ENCODE assay signal across 11 mouse cellular contexts in genomic region chr12:85195086-85195485, GRCm38 (mm10). TPM values are rescaled to one million over a fixed set of nuclear protein-coding genes. Genes with fewer than 3 reads are reported as not detected.
DNase-seq lines count a peak whose midpoint lies in the region; ATAC-seq and TF ChIP-seq lines count a peak whose summit lies in the region.
"Had no signal": no experiment of that assay in that cellular context is flagged by ENCODE, and none has a peak within 500 bp of the region (broad histone marks: within the 10 kb centered on the region; RNA-seq: fewer than 3 reads in every experiment).

No protein-coding gene starts in this region.

- TF ChIP-seq POLR2A in lung, adult 2 months (IDR thresholded peaks at IDR 0.05; ENCODE audit: borderline replicate concordance, extremely low read depth, low read depth, low read length): no peak

- no peak overlapping the region for H3K4me3 ChIP-seq in forebrain, embryonic 13.5 days
- H3K4me3 ChIP-seq in forebrain, embryonic 10.5 days: no peak overlapping the region
- H3K4me3 ChIP-seq in hindbrain, embryonic 15.5 days: no peak overlapping the region
- H3K4me3 ChIP-seq in hindbrain, embryonic 10.5 days: no peak overlapping the region
- no peak overlapping the region for H3K4me3 ChIP-seq in lung, postnatal 0 days (ENCODE audit: low read depth, low read length)
- H3K4me3 ChIP-seq in lung, adult 2 months (replicated peaks; ENCODE audit: extremely low read depth, low read depth, low read length): no peak overlapping the region
- H3K4me3 ChIP-seq in midbrain, embryonic 15.5 days: no peak overlapping the region
- H3K4me3 ChIP-seq: forebrain, embryonic 15.5 days; liver, embryonic 13.5 days had no signal

- TF ChIP-seq CTCF in lung, postnatal 0 days (IDR thresholded peaks at IDR 0.05): no peak
- TF ChIP-seq CTCF in lung, adult 2 months (IDR thresholded peaks at IDR 0.05; ENCODE audit: insufficient read depth, low read length): no peak

- H3K27ac ChIP-seq in forebrain, embryonic 13.5 days: peak overlapping the region; percentile 31
- H3K27ac ChIP-seq in forebrain, embryonic 10.5 days: no peak overlapping the region
- H3K27ac ChIP-seq in hindbrain, embryonic 15.5 days (replicated peaks): no peak overlapping the region
- H3K27ac ChIP-seq in hindbrain, embryonic 10.5 days: no peak overlapping the region
- H3K27ac ChIP-seq in lung, postnatal 0 days (ENCODE audit: low read length): no peak overlapping the region
- no peak overlapping the region for H3K27ac ChIP-seq in midbrain, embryonic 15.5 days
- H3K27ac ChIP-seq: liver, embryonic 13.5 days had no signal

- H3K9ac ChIP-seq in forebrain, embryonic 13.5 days: no peak overlapping the region
- no peak overlapping the region for H3K9ac ChIP-seq in hindbrain, embryonic 15.5 days
- H3K9ac ChIP-seq in lung, postnatal 0 days (replicated peaks; ENCODE audit: low read depth): no peak overlapping the region
- H3K9ac ChIP-seq in midbrain, embryonic 15.5 days: no peak overlapping the region
- H3K9ac ChIP-seq: forebrain, embryonic 15.5 days; liver, embryonic 13.5 days had no signal

- H3K4me1 ChIP-seq in forebrain, embryonic 13.5 days: peaks cover 29% of the 10 kb centered on the region
- H3K4me1 ChIP-seq in forebrain, embryonic 10.5 days: peaks cover 31% of the 10 kb centered on the region
- H3K4me1 ChIP-seq in hindbrain, embryonic 15.5 days (replicated peaks): peaks cover 31% of the 10 kb centered on the region
- peaks cover 29% of the 10 kb centered on the region for H3K4me1 ChIP-seq in hindbrain, embryonic 10.5 days (replicated peaks)
- H3K4me1 ChIP-seq in lung, postnatal 0 days (ENCODE audit: insufficient read depth, low read depth, low read length): peaks cover 2% of the 10 kb centered on the region; the same call in 1 of the 2 replicates
- H3K4me1 ChIP-seq in lung, adult 2 months (ENCODE audit: control insufficient read depth, insufficient read depth, low read length): peaks cover 5% of the 10 kb centered on the region
- H3K4me1 ChIP-seq in midbrain, embryonic 15.5 days: no peaks in the 10 kb centered on the region

- no peak for TF ChIP-seq EP300 in lung, postnatal 0 days (IDR thresholded peaks at IDR 0.05)

- no peak overlapping the region for H3K4me2 ChIP-seq in forebrain, embryonic 13.5 days
- H3K4me2 ChIP-seq in hindbrain, embryonic 15.5 days: no peak overlapping the region
- no peak overlapping the region for H3K4me2 ChIP-seq in lung, postnatal 0 days (replicated peaks; ENCODE audit: low read depth, low read length)
- H3K4me2 ChIP-seq in midbrain, embryonic 15.5 days: no peak overlapping the region
- H3K4me2 ChIP-seq: forebrain, embryonic 15.5 days; liver, embryonic 13.5 days had no signal

- no peak for DNase-seq in forebrain, embryonic 10.5 days (ENCODE audit: extremely low spot score, low spot score)
- no peak for DNase-seq in hindbrain, embryonic 10.5 days (ENCODE audit: low spot score)
- DNase-seq in lung, postnatal 0 days (ENCODE audit: low spot score): no peak
- DNase-seq in lung, adult 2 months: no peak
- DNase-seq in retina, postnatal 1 day: no peak
- DNase-seq: liver, embryonic 13.5 days; right cerebral cortex, postnatal 25 days had no signal

- H3K27me3 ChIP-seq in forebrain, embryonic 13.5 days: 0 out of 2 replicates have a peak, but pooled peaks cover 3% of the 10 kb centered on the region
- peaks cover 66% of the 10 kb centered on the region for H3K27me3 ChIP-seq in forebrain, embryonic 10.5 days (ENCODE audit: poor library complexity, severe bottlenecking)
- no peaks in the 10 kb centered on the region for H3K27me3 ChIP-seq in hindbrain, embryonic 15.5 days
- H3K27me3 ChIP-seq in hindbrain, embryonic 10.5 days (ENCODE audit: insufficient read depth, poor library complexity, severe bottlenecking): peaks cover 41% of the 10 kb centered on the region
- no peaks in the 10 kb centered on the region for H3K27me3 ChIP-seq in lung, postnatal 0 days (replicated peaks; ENCODE audit: insufficient read depth, low read length)
- H3K27me3 ChIP-seq in midbrain, embryonic 15.5 days (replicated peaks): no peaks in the 10 kb centered on the region
- H3K27me3 ChIP-seq: forebrain, embryonic 15.5 days; liver, embryonic 13.5 days had no signal

- no peaks in the 10 kb centered on the region for H3K9me3 ChIP-seq in forebrain, embryonic 13.5 days (replicated peaks)
- no peaks in the 10 kb centered on the region for H3K9me3 ChIP-seq in forebrain, embryonic 10.5 days
- H3K9me3 ChIP-seq in hindbrain, embryonic 15.5 days: no peaks in the 10 kb centered on the region
- H3K9me3 ChIP-seq in hindbrain, embryonic 10.5 days: no peaks in the 10 kb centered on the region
- H3K9me3 ChIP-seq in lung, postnatal 0 days (ENCODE audit: low read length): no peaks in the 10 kb centered on the region
- H3K9me3 ChIP-seq in midbrain, embryonic 15.5 days: no peaks in the 10 kb centered on the region
- H3K9me3 ChIP-seq: forebrain, embryonic 15.5 days; liver, embryonic 13.5 days had no signal

- no peaks in the 10 kb centered on the region for H3K36me3 ChIP-seq in forebrain, embryonic 13.5 days (ENCODE audit: poor library complexity, severe bottlenecking)
- no peaks in the 10 kb centered on the region for H3K36me3 ChIP-seq in forebrain, embryonic 10.5 days (replicated peaks)
- H3K36me3 ChIP-seq in hindbrain, embryonic 15.5 days: no peaks in the 10 kb centered on the region
- H3K36me3 ChIP-seq in hindbrain, embryonic 10.5 days: no peaks in the 10 kb centered on the region
- H3K36me3 ChIP-seq in lung, postnatal 0 days (ENCODE audit: insufficient read depth, low read length): no peaks in the 10 kb centered on the region
- H3K36me3 ChIP-seq in midbrain, embryonic 15.5 days (replicated peaks): no peaks in the 10 kb centered on the region
- H3K36me3 ChIP-seq: forebrain, embryonic 15.5 days; liver, embryonic 13.5 days had no signal

- no peak for ATAC-seq in forebrain, embryonic 13.5 days
- ATAC-seq in hindbrain, embryonic 15.5 days (ENCODE audit: low FRiP score, low read depth): peak; percentile 13; the same call in 1 of the 2 replicates
- peak; percentile 7; the same call in 1 of the 2 replicates for ATAC-seq in lung, postnatal 0 days
- ATAC-seq in midbrain, embryonic 15.5 days (replicated peaks): no peak

- WGBS in forebrain, embryonic 13.5 days: 86% methylated on average over 5 of the region's 5 CpGs
- WGBS in forebrain, embryonic 10.5 days: 91% methylated on average over 5 of the region's 5 CpGs
- 59% methylated on average over 5 of the region's 5 CpGs for WGBS in hindbrain, embryonic 15.5 days
- 86% methylated on average over 5 of the region's 5 CpGs for WGBS in hindbrain, embryonic 10.5 days
- 37% methylated on average over 5 of the region's 5 CpGs for WGBS in lung, postnatal 0 days
- WGBS in lung, adult 2 months: 68% methylated on average over 5 of the region's 5 CpGs
- 73% methylated on average over 5 of the region's 5 CpGs for WGBS in midbrain, embryonic 15.5 days

RNA-seq across cellular contexts. Expression of gene Pgf, which starts 17.5 kb away (rescaled TPM):
- 7.0 and 8.3 TPM in 2 replicates for polyA plus RNA-seq in forebrain, embryonic 13.5 days (2015; fragmentation: Nextera tagmentation; extraction: Ambion mirVana)
- 2.5 and 3.1 TPM in 2 replicates for polyA plus RNA-seq in forebrain, embryonic 10.5 days (2016; fragmentation: Nextera tagmentation; extraction: Ambion mirVana)
- polyA plus RNA-seq in hindbrain, embryonic 15.5 days (2015; fragmentation: Nextera tagmentation; extraction: Ambion mirVana): 8.7 and 8.9 TPM in 2 replicates
- polyA plus RNA-seq in hindbrain, embryonic 10.5 days (2016; fragmentation: Nextera tagmentation; extraction: Ambion mirVana): 5.8 and 8.0 TPM in 2 replicates
- polyA plus RNA-seq in lung, postnatal 0 days (2015; fragmentation: Nextera tagmentation; extraction: Ambion mirVana): 12.7 and 19.0 TPM in 2 replicates
- 3.0 and 3.6 TPM in 2 replicates for polyA plus RNA-seq in lung, adult 2 months (2012; rRNA removed)
- 7.2 and 8.7 TPM in 2 replicates for polyA plus RNA-seq in midbrain, embryonic 15.5 days (2015; fragmentation: Nextera tagmentation; extraction: Ambion mirVana)

RNA-seq across cellular contexts. Expression of gene Eif2b2, which starts 24.2 kb away (rescaled TPM):
- polyA plus RNA-seq in forebrain, embryonic 13.5 days (2015; fragmentation: Nextera tagmentation; extraction: Ambion mirVana): 93.1 and 100 TPM in 2 replicates
- polyA plus RNA-seq in forebrain, embryonic 10.5 days (2016; fragmentation: Nextera tagmentation; extraction: Ambion mirVana): 123 and 129 TPM in 2 replicates
- polyA plus RNA-seq in hindbrain, embryonic 15.5 days (2015; fragmentation: Nextera tagmentation; extraction: Ambion mirVana): 75.1 and 79.6 TPM in 2 replicates
- polyA plus RNA-seq in hindbrain, embryonic 10.5 days (2016; fragmentation: Nextera tagmentation; extraction: Ambion mirVana): 126 and 131 TPM in 2 replicates
- 58.7 and 64.9 TPM in 2 replicates for polyA plus RNA-seq in lung, postnatal 0 days (2015; fragmentation: Nextera tagmentation; extraction: Ambion mirVana)
- polyA plus RNA-seq in lung, adult 2 months (2012; rRNA removed): 92.1 and 92.6 TPM in 2 replicates
- polyA plus RNA-seq in midbrain, embryonic 15.5 days (2015; fragmentation: Nextera tagmentation; extraction: Ambion mirVana): 78.2 and 88.8 TPM in 2 replicates

RNA-seq across cellular contexts. Expression of gene Rps6kl1, which starts 44.0 kb away (rescaled TPM):
- polyA plus RNA-seq in forebrain, embryonic 13.5 days (2015; fragmentation: Nextera tagmentation; extraction: Ambion mirVana): 8.6 and 12.2 TPM in 2 replicates
- polyA plus RNA-seq in forebrain, embryonic 10.5 days (2016; fragmentation: Nextera tagmentation; extraction: Ambion mirVana): 0.89 and 1.0 TPM in 2 replicates
- polyA plus RNA-seq in hindbrain, embryonic 15.5 days (2015; fragmentation: Nextera tagmentation; extraction: Ambion mirVana): 32.9 and 35.7 TPM in 2 replicates
- 3.7 and 3.8 TPM in 2 replicates for polyA plus RNA-seq in hindbrain, embryonic 10.5 days (2016; fragmentation: Nextera tagmentation; extraction: Ambion mirVana)
- 0.82 and 0.83 TPM in 2 replicates for polyA plus RNA-seq in lung, postnatal 0 days (2015; fragmentation: Nextera tagmentation; extraction: Ambion mirVana)
- 1.1 and 1.4 TPM in 2 replicates for polyA plus RNA-seq in lung, adult 2 months (2012; rRNA removed)
- 37.3 and 38.2 TPM in 2 replicates for polyA plus RNA-seq in midbrain, embryonic 15.5 days (2015; fragmentation: Nextera tagmentation; extraction: Ambion mirVana)

Comparison
In these comparisons a context has a peak if more than half of its experiments do, and no peak if none do; other contexts are left out.
1. ATAC-seq: peak in hindbrain, embryonic 15.5 days (single experiment) and lung, postnatal 0 days (single experiment); none in forebrain, embryonic 13.5 days (single experiment) and midbrain, embryonic 15.5 days (single experiment).